Mouse (Mus musculus) ovary, postnatal 10 days (tissue): Measurements from ENCODE around the gene Stk11ip.

Source experiments
- DNase-seq: peaks from one replicate; pipeline ENCODE4 v3.0.0; 2022; ENCODE audit warnings: low spot score

Gene Stk11ip

GRCm38 (mm10) chr1:75521321-75522031, at the start of gene Stk11ip:
Gene Stk11ip, plus strand, starts transcription at chr1:75521529.
- peak; percentile 87 for DNase-seq

- DNase-seq = no peak
These were observed 44.9 kb upstream of the Stk11ip start for GRCm38 (mm10) chr1:75476441-75476840.

GRCm38 (mm10) chr1:75477264-75477965, 43.9 kb upstream of the Stk11ip start:
- peak; percentile 74 for DNase-seq

- no peak for DNase-seq
These were observed 43.4 kb upstream of the Stk11ip start for GRCm38 (mm10) chr1:75477966-75478290.

GRCm38 (mm10) chr1:75478497-75478896, 42.8 kb upstream of the Stk11ip start:
- DNase-seq = no peak

GRCm38 (mm10) chr1:75478916-75479634, 42.3 kb upstream of the Stk11ip start, which contains the start of the genes Chpf and Tmem198:
Gene Chpf, minus strand, starts transcription at chr1:75479307.
Gene Tmem198, plus strand, starts transcription at chr1:75479532.
- DNase-seq = peak; percentile 94

- DNase-seq = no peak
These were observed 41.7 kb upstream of the Stk11ip start for GRCm38 (mm10) chr1:75479635-75479989.

- no peak for DNase-seq
These were observed 41.3 kb upstream of the Stk11ip start for GRCm38 (mm10) chr1:75480036-75480435.

- DNase-seq = no peak
These were observed 40.6 kb upstream of the Stk11ip start for GRCm38 (mm10) chr1:75480735-75481134.

- DNase-seq = no peak
These were observed 34.8 kb upstream of the Stk11ip start for GRCm38 (mm10) chr1:75486561-75486960.

- no peak for DNase-seq
These were observed 34.3 kb upstream of the Stk11ip start for GRCm38 (mm10) chr1:75487040-75487404.

- DNase-seq = no peak
These were observed 33.7 kb upstream of the Stk11ip start for GRCm38 (mm10) chr1:75487405-75488161.

- DNase-seq = no peak
These were observed 30.4 kb upstream of the Stk11ip start for GRCm38 (mm10) chr1:75490785-75491551.

- DNase-seq = no peak
These were observed 28.7 kb upstream of the Stk11ip start for GRCm38 (mm10) chr1:75492579-75493170.

GRCm38 (mm10) chr1:75494878-75495548, 26.3 kb upstream of the Stk11ip start:
- no peak for DNase-seq

GRCm38 (mm10) chr1:75498897-75499296, 22.4 kb upstream of the Stk11ip start:
- DNase-seq = no peak

- no peak for DNase-seq
These were observed 21.9 kb upstream of the Stk11ip start for GRCm38 (mm10) chr1:75499441-75499840.

GRCm38 (mm10) chr1:75501905-75502304, 19.4 kb upstream of the Stk11ip start:
- DNase-seq = no peak

GRCm38 (mm10) chr1:75502945-75503650, 18.2 kb upstream of the Stk11ip start:
- DNase-seq = no peak

GRCm38 (mm10) chr1:75503651-75503980, 17.7 kb upstream of the Stk11ip start:
- DNase-seq = no peak
